Mouse (Mus musculus) liver, postnatal 0 days (tissue): ENCODE measurements around the gene Ahdc1.

Experiments
- CTCF ChIP-seq: sonication (generic); IDR thresholded peaks from 2 replicates; pipeline ENCODE4 v1.5.1; 2016; ENCODE audit warnings: antibody characterized with exemption, low read depth
- EP300 ChIP-seq: IDR thresholded peaks from 2 replicates; pipeline ENCODE4 v1.6.1; 2016; ENCODE audit warnings: antibody characterized with exemption, low read depth, mild to moderate bottlenecking

GRCm38 (mm10) chr4:132981621-132982020 lies 29.4 kb upstream of the Ahdc1 start:
- TF ChIP-seq EP300 (no peak), CTCF (no peak)
